Mouse (Mus musculus) large intestine, adult 2 months (tissue): Measurements from ENCODE around the gene Slc12a4. TPM values are rescaled to one million over a fixed set of nuclear protein-coding genes. Genes with fewer than 3 reads are reported as not detected.

Source experiments
- DNase-seq: peaks from one replicate; pipeline ENCODE4 v3.0.0-alpha.2; 2012; ENCODE audit warnings: low read depth, low spot score
- WGBS: fragments of 180-500 bp; shearing (Covaris S2); methylation state at CpG from one replicate; pipeline ENCODE4 v1.1.7; 2018; 5-methylcytosine and 5-hydroxymethylcytosine counted together
- polyA plus RNA-seq: library from polyadenylated mRNA; depleted of rRNA; stranded (reverse); fragments of >200 nt; gene quantifications from 2 replicates; pipeline ENCODE4 v1.2.3, GENCODE M21; 2012

Gene Slc12a4
- polyA plus RNA-seq, 1 experiment = 9.0 TPM

- no peak for DNase-seq
- 84% methylated on average over 7 of the region's 7 CpGs for WGBS
These were observed 9.5 kb upstream of the Slc12a4 start for GRCm38 (mm10) chr8:105975363-105975762.

DNA sequence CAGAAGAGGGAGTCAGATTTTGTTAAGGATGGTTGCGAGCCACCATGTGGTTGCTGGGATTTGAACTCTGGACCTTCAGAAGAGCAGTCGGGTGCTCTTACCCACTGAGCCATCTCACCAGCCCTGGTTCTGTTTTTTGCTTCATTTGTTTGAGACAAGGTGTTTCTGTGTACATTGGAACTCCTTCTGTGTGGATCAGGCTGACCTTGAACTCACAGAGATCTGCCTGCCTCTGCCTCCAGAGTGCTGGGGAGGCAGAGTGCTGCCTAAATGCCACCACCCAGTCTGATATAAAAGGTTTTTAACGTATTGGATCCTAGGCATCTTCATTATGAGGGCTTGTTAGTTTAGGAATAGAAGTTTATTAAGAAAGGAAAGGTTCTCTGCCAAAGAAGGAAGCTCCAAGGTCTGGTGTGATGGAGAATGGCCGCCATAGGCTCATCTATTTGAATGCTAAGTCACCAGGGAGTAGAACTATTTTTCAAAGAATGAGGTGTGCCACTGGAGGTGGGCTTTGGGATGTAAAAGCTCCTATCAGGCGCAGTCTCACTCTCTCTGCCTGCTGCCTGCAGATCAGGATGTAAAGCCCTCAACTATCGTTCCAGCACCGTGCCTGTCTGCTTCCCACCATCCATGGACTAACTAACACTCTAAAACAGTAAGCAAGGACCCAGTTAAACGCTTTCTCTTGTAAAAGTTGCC, 5.3 kb upstream of the Slc12a4 start:
- 72% methylated on average over 8 of the region's 8 CpGs for WGBS
- no peak for DNase-seq

- DNase-seq = no peak
- 59% methylated on average over 1 of the region's 1 CpGs for WGBS
These were observed 3.5 kb upstream of the Slc12a4 start for GRCm38 (mm10) chr8:105969367-105969766.

DNA sequence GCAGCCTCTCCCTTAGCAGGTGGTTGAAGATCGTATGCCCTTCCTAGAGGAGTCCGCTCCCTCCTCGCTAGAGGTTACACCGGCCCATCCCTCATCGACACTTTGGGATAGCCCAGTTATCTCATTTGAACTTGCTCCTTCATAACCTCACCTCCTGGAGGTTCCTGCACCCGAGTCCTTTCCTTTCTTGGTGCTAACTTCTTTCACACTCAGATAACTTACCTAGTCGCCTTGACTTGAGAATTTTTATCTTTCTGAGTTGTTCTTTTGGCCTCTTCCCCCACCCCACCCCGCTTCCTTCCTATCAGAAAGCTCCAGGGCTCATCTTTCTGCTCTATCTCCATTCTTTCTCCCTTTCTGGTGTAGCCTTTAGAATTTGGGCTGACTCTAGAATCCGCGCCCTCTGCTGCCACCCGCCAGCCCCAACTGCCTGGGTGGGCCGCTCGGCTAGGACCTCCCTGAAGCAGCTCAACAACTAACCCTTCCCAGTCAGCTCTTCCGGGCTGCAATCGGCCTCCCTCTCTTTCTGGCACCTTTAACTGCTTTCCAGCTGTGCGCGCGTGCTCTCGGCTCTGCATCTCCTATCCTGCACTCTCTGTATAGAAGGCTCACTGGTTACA, 905 bp upstream of the Slc12a4 start:
- no peak for DNase-seq
- whole genome bisulfite sequencing = 11% methylated on average over 19 of the region's 19 CpGs

DNA sequence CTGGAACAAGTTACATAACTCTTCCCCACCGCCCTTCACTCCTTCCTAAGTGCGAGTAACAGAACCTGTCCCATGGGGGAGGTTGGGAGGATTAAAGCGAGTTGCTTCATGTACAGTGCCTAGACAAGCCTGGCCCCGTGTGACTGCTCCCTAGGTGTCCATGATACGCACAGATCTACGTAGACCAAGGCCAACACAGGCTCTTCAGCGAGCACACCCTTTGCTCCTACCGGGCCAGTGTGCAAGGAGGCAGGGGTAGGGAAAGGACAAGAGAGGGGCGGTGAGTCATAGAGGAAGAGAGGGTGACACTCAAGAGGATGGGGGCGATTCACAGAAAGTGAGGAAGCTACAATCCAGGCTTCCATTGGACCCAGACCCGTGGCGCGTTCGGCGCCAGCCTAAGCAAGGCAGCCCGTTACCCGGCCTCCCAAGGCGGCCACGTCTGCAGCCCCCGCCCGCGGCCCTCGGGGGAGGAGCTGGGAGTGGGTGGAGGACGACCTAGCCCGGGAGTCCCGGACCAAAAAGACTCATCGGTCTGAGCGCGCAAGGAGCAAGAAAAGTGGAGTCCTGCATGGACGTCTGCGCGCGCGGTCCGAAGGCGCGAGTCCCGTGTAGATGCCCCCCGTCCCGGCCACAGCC, 512 bp downstream of the Slc12a4 start:
- WGBS = 4% methylated on average over 40 of the region's 40 CpGs
- DNase-seq = no peak

DNA sequence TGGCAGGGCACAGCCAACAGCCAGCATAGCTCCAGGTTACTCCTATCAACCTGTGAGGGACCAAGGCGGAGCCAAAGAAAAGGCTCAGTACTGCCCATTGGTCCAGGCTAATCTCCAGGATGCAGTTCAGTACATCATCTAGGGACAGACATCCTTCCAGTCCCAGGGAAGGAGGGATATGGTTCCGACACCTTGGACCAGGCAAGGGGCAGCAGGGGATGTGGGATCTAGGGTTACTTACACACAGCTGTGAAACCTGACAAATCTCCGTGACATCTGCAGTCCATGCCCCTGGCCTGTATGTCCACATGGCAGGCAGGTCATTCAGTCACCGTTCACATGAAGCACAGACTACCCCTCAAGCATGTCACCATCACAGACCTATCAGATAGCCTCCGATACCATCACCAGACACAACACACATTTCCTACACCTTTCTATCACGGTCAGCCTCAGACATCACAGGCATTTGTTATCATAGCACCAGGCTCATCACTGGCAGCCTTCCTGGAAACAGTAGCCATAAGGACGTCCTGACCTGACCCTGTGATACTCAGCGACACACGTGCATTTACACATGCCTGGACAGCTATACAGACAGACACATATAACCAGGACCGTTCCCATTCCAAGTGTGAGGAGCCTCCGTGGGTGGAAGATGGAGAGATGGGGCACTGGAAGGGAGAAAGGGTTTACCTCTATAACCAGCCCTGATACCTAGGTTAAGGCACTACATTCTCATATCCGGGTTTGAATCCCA, 1.2 kb downstream of the Slc12a4 start:
- no peak for DNase-seq

GRCm38 (mm10) chr8:105961536-105961935, 4.4 kb downstream of the Slc12a4 start:
- WGBS = 92% methylated on average over 10 of the region's 10 CpGs
- no peak for DNase-seq

More for the DNA sequence above, 1.2 kb downstream of the Slc12a4 start:
- WGBS = 58% methylated on average over 12 of the region's 12 CpGs

DNA sequence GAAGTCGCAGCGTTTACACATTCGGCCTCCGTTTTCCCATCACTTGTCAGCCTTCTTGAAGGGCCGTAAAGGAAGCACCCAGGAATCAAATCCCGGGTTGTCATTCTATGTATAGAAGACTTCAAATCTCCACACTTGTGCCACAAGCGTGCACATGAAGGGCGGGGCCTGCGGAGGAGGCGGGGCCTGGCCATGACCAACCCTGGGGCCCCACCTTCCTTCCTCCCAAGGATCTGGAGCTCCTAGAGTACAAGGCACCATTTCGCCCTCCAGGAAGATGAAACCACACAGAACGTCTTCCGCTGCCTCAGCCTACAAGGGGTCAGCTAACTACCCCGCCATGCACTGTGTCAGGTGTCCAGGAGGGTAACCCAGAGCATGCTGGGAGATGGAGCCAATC, 4.8 kb downstream of the Slc12a4 start:
- 83% methylated on average over 14 of the region's 14 CpGs for WGBS

DNA sequence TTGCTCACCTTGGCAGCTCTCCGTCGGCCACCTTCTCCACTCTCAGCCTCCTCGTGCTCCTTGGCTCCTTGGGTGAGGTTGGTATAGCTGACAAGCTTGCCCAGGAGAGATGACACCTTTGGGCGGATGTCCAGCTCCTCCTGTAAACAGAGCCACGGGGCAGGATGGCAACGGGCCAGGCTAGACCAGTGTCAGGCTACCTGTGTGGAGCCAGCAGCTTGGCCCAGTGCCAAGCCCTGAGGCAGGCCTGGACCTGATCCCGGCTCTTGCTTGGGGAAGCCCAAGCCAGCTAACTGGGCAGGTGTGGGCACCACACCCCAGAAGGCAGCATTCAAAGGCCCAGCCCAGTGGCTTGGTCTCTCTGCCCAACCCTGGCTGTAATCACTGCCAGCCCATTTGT, 6.5 kb downstream of the Slc12a4 start:
- DNase-seq = peak; percentile 93

More for the DNA sequence above, 4.8 kb downstream of the Slc12a4 start:
- DNase-seq = no peak

DNA sequence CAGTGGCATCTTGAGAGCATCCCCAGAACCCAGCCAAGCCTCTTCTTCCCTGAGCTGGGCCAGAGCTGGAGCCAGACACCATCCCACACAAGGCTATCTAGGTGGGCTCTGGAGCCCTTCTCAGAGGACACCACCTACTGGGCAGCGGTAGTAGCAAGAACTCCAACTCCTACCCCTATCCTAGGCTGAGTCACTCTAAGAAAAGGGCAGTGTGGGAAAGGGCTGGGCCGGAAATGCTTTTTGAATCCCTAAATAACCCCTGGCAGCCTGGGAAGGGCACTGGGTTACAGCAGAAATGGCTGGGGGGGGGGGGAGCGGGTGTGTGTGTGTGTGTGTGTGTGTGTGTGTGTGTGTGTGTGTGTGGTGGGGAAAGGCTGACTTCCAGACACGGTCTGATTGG, 8.1 kb downstream of the Slc12a4 start:
- DNase-seq = no peak

More for the DNA sequence above, 6.5 kb downstream of the Slc12a4 start:
- WGBS = 24% methylated on average over 7 of the region's 7 CpGs

GRCm38 (mm10) chr8:105956556-105956955, 9.3 kb downstream of the Slc12a4 start:
- WGBS = 70% methylated on average over 4 of the region's 4 CpGs

More for the DNA sequence above, 8.1 kb downstream of the Slc12a4 start:
- WGBS = 32% methylated on average over 3 of the region's 4 CpGs

GRCm38 (mm10) chr8:105951057-105951659, 14.7 kb downstream of the Slc12a4 start:
- DNase-seq = no peak

More at GRCm38 (mm10) chr8:105956556-105956955, 9.3 kb downstream of the Slc12a4 start:
- no peak for DNase-seq

GRCm38 (mm10) chr8:105949350-105949749, 16.5 kb downstream of the Slc12a4 start:
- DNase-seq = no peak
- 33% methylated on average over 10 of the region's 10 CpGs for WGBS

More at GRCm38 (mm10) chr8:105951057-105951659, 14.7 kb downstream of the Slc12a4 start:
- WGBS = 26% methylated on average over 7 of the region's 7 CpGs

DNA sequence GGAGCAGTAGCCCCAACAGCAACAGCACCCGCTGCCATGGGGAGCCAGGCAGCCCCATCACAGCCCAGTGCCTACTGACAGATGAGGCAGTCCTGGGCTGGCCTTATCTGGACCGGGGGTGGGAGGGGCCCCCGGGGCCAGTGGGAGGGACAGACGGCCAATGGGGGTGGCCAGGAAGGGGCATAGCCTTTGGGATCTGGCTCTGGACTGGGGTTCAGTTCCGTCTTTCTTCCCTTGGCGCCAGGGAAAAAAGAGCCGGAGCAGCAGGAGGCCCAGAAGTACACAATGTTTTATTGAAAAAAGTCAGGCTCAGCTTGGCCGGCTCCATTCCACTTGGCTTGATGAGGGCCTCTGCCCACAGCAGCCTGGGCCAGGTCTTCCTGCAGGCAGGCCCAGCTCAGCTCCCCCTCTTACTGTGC, 22.6 kb downstream of the Slc12a4 start, which contains the start of gene Lcat:
Gene Lcat, minus strand, starts transcription at position 62 of the 419 bp plus-strand sequence.
- DNase-seq = no peak

GRCm38 (mm10) chr8:105942542-105942941, 23.4 kb downstream of the Slc12a4 start:
- no peak for DNase-seq
- WGBS = 83% methylated on average over 5 of the region's 5 CpGs

More for the DNA sequence above, 22.6 kb downstream of the Slc12a4 start, which contains the start of gene Lcat:
- 78% methylated on average over 8 of the region's 8 CpGs for WGBS

GRCm38 (mm10) chr8:105942026-105942425, 23.9 kb downstream of the Slc12a4 start:
- 91% methylated on average over 11 of the region's 11 CpGs for WGBS
- DNase-seq = no peak

GRCm38 (mm10) chr8:105938306-105938669, 27.6 kb downstream of the Slc12a4 start, which contains the start of gene Psmb10:
Psmb10 (minus strand) TSS chr8:105938444.
- WGBS = 1% methylated on average over 4 of the region's 4 CpGs
- DNase-seq = no peak

GRCm38 (mm10) chr8:105937496-105938305, 28.2 kb downstream of the Slc12a4 start:
- under 1% methylated on average over 33 of the region's 33 CpGs for WGBS
- peak; percentile 55 for DNase-seq
